Mouse (Mus musculus) heart, adult 18-20 months (tissue): ENCODE measurements around the gene Gadd45g. TPM values are rescaled to one million over a fixed set of nuclear protein-coding genes. Genes with fewer than 3 reads are reported as not detected.

Experiments used
- DNase-seq, 2 experiments: peaks; one replicate each; pipeline ENCODE4 v3.0.0; 2021 to 2022; ENCODE audit warnings: mixed read lengths in 1 of 2
- total RNA-seq, 2 experiments: library from RNA; stranded (reverse); gene quantifications; 2 replicates each; pipeline ENCODE4 v1.2.3; 2021

The Gadd45g gene
- total RNA-seq, 2 experiments from 2014 or later: 11.7 to 13.8 TPM

GRCm38 (mm10) chr13:51852560-51853190 is 6.2 kb downstream of the Gadd45g start:
- no peak for DNase-seq

GRCm38 (mm10) chr13:51853301-51854243 is 7.1 kb downstream of the Gadd45g start:
- DNase-seq: peak in 1 of 2 experiments; percentile 55

GRCm38 (mm10) chr13:51855584-51855983 is 9.1 kb downstream of the Gadd45g start:
- no peak for DNase-seq

GRCm38 (mm10) chr13:51857156-51857555 is 10.7 kb downstream of the Gadd45g start:
- no peak for DNase-seq

GRCm38 (mm10) chr13:51858475-51858874 is 12.0 kb downstream of the Gadd45g start:
- no peak for DNase-seq

- DNase-seq: no peak
Measured at GRCm38 (mm10) chr13:51859174-51859573, 12.7 kb downstream of the Gadd45g start.

GRCm38 (mm10) chr13:51859798-51860197 is 13.3 kb downstream of the Gadd45g start:
- no peak for DNase-seq

- no peak for DNase-seq
Measured at GRCm38 (mm10) chr13:51862750-51863149, 16.3 kb downstream of the Gadd45g start.

- peak in 1 of 2 experiments; percentile 38 for DNase-seq
Measured at GRCm38 (mm10) chr13:51866151-51866659, 19.7 kb downstream of the Gadd45g start.

- DNase-seq: peak; percentile 77 to 89
Measured at GRCm38 (mm10) chr13:51868491-51869128, 22.1 kb downstream of the Gadd45g start.

GRCm38 (mm10) chr13:51869129-51869491 is 22.6 kb downstream of the Gadd45g start:
- DNase-seq: peak in 1 of 2 experiments; percentile 45

- DNase-seq: peak; percentile 62 to 84
Measured at GRCm38 (mm10) chr13:51871148-51871547, 24.7 kb downstream of the Gadd45g start.

- peak; percentile 59 to 71 for DNase-seq
Measured at GRCm38 (mm10) chr13:51872252-51872962, 25.9 kb downstream of the Gadd45g start.

GRCm38 (mm10) chr13:51872963-51873514 is 26.6 kb downstream of the Gadd45g start:
- DNase-seq: no peak

GRCm38 (mm10) chr13:51873786-51874185 is 27.3 kb downstream of the Gadd45g start:
- no peak for DNase-seq

- DNase-seq: no peak
Measured at GRCm38 (mm10) chr13:51876131-51876530, 29.7 kb downstream of the Gadd45g start.

- peak in 1 of 2 experiments; percentile 47 for DNase-seq
Measured at GRCm38 (mm10) chr13:51878806-51879205, 32.3 kb downstream of the Gadd45g start.

- DNase-seq: no peak
Measured at GRCm38 (mm10) chr13:51879571-51879970, 33.1 kb downstream of the Gadd45g start.

- DNase-seq: no peak
Measured at GRCm38 (mm10) chr13:51880019-51880418, 33.5 kb downstream of the Gadd45g start.

GRCm38 (mm10) chr13:51881271-51882128 is 35.0 kb downstream of the Gadd45g start:
- DNase-seq: peak in 1 of 2 experiments; percentile 41
